Mouse (Mus musculus) forebrain, embryonic 13.5 days (tissue): ENCODE results near the gene Olfr97. TPM values are rescaled to one million over a fixed set of nuclear protein-coding genes. Genes with fewer than 3 reads are reported as not detected.

Experiments used
- ATAC-seq: fragments of 200-750 bp; cut with Nextera tagmentation; 2 replicates; pipeline ENCODE4 v1.8.0; 2017
- H3K27ac ChIP-seq: fragments of 300-500 bp; sonication (generic); 2 replicates; pipeline ENCODE4 v1.5.1; 2015; ENCODE audit warnings: inconsistent platforms, mild to moderate bottlenecking, moderate library complexity
- H3K27me3 ChIP-seq: fragments of 300-500 bp; sonication (generic); 2 replicates; pipeline ENCODE4 v1.6.1; 2015; ENCODE audit warnings: mild to moderate bottlenecking, inconsistent platforms
- H3K36me3 ChIP-seq: fragments of 300-500 bp; sonication (generic); 2 replicates; pipeline ENCODE4 v1.6.1; 2015; ENCODE audit warnings: mild to moderate bottlenecking, inconsistent platforms; ENCODE audit not compliant: poor library complexity, severe bottlenecking
- H3K4me1 ChIP-seq: fragments of 300-500 bp; sonication (generic); 2 replicates; pipeline ENCODE4 v1.6.1; 2015; ENCODE audit warnings: inconsistent platforms
- H3K4me2 ChIP-seq: fragments of 300-500 bp; sonication (generic); 2 replicates; pipeline ENCODE4 v1.6.1; 2015; ENCODE audit warnings: inconsistent platforms, mild to moderate bottlenecking, moderate library complexity
- H3K4me3 ChIP-seq: fragments of 300-500 bp; sonication (generic); 2 replicates; pipeline ENCODE4 v1.5.1; 2015; ENCODE audit warnings: mild to moderate bottlenecking, inconsistent platforms
- H3K9ac ChIP-seq: fragments of 300-500 bp; sonication (generic); 2 replicates; pipeline ENCODE4 v1.6.1; 2015; ENCODE audit warnings: mild to moderate bottlenecking, inconsistent platforms
- H3K9me3 ChIP-seq: fragments of 300-500 bp; sonication (generic); replicated peaks from 2 replicates; pipeline ENCODE4 v1.6.1; 2016; ENCODE audit warnings: inconsistent platforms
- WGBS: fragments of 180-500 bp; shearing (Covaris S2); methylation state at CpG from one replicate; pipeline ENCODE4 v1.1.7; 2015; 5-methylcytosine and 5-hydroxymethylcytosine counted together
- polyA plus RNA-seq: library from polyadenylated mRNA; unstranded; fragments of >200 nt; fragmentation: Nextera tagmentation; extraction: Ambion mirVana; gene quantifications from 2 replicates; pipeline ENCODE4 v1.2.1, GENCODE M21; 2015

Olfr97 gene
- polyA plus RNA-seq, 1 experiment from 2014 or later: not detected

GRCm38 (mm10) chr17:37193032-37193431, 44.1 kb downstream of the Olfr97 start:
- no peak for ATAC-seq

GRCm38 (mm10) chr17:37190711-37191110, 46.4 kb downstream of the Olfr97 start:
- Histone ChIP-seq H3K36me3 (no peaks in the 10 kb centered on the region), H3K4me1 (no peaks in the 10 kb centered on the region), H3K27me3 (peaks cover 9% of the 10 kb centered on the region), H3K4me2 (no peak overlapping the region), H3K9ac (no peak overlapping the region), H3K27ac (no peak overlapping the region), H3K9me3 (no peaks in the 10 kb centered on the region), H3K4me3 (no peak overlapping the region)
- 32% methylated on average over 2 of the region's 2 CpGs for WGBS
- ATAC-seq: no peak

More at GRCm38 (mm10) chr17:37193032-37193431, 44.1 kb downstream of the Olfr97 start:
- Histone ChIP-seq H3K27me3 (peaks cover 30% of the 10 kb centered on the region), H3K9me3 (no peaks in the 10 kb centered on the region), H3K4me1 (peaks cover 9% of the 10 kb centered on the region), H3K36me3 (no peaks in the 10 kb centered on the region), H3K27ac (no peak overlapping the region), H3K4me2 (no peak overlapping the region), H3K4me3 (no peak overlapping the region), H3K9ac (no peak overlapping the region)

DNA sequence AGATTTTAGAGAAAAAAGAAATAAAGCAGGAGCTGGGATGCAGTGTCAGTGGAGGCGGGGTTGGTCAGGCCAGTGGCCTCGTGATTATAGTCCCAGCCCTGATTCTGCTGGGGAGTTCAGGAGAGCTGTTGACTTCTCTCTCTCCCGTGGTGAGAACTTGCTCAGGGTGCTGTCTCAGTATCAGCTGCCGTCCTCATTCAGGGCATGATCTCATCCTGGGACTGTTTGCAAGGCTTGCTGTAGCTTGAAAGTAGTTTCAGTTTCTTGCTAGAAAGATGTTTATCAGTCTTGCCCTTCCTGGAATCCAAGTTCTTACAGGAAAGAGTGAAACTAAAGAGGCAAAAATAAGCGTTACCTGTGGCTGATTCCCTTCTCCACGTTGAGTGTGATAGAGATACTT, 51.7 kb downstream of the Olfr97 start:
- no peak overlapping the region for H3K4me2 ChIP-seq

More for the DNA sequence above, 51.7 kb downstream of the Olfr97 start:
- no peak for ATAC-seq
- Histone ChIP-seq H3K9ac (no peak overlapping the region), H3K4me3 (no peak overlapping the region), H3K27me3 (no peaks in the 10 kb centered on the region), H3K9me3 (no peaks in the 10 kb centered on the region), H3K27ac (no peak overlapping the region), H3K4me1 (no peaks in the 10 kb centered on the region), H3K36me3 (no peaks in the 10 kb centered on the region)
- 59% methylated on average over 6 of the region's 6 CpGs for WGBS

Other genes starting within 250 kb of the Olfr97 start
- gene H2-M5, start 247.8 kb downstream of the Olfr97 start, polyA plus RNA-seq: 1.6 and 1.7 TPM in 2 replicates
- 215 and 228 TPM in 2 replicates for gene Zfp57, start 236.2 kb downstream of the Olfr97 start, polyA plus RNA-seq
- gene Mog, start 213.9 kb downstream of the Olfr97 start, polyA plus RNA-seq: 1.1 and 1.5 TPM in 2 replicates
- 30.1 and 35.2 TPM in 2 replicates for gene Gabbr1, start 191.4 kb downstream of the Olfr97 start, polyA plus RNA-seq
- gene Olfr90, start 148.8 kb downstream of the Olfr97 start, polyA plus RNA-seq: 0.09 and 0.10 TPM in 2 replicates
- gene Olfr91, start 139.1 kb downstream of the Olfr97 start, polyA plus RNA-seq: not detected in 2 replicates
- not detected in 2 replicates for gene Olfr92, start 117.2 kb downstream of the Olfr97 start, polyA plus RNA-seq
- gene Olfr93, start 75.8 kb downstream of the Olfr97 start, polyA plus RNA-seq: not detected in 2 replicates
- gene Ubd, start 43.4 kb downstream of the Olfr97 start, polyA plus RNA-seq: not detected in 2 replicates
- gene Olfr94, start 36.3 kb downstream of the Olfr97 start, polyA plus RNA-seq: not detected in 2 replicates
- not detected in 2 replicates for gene Olfr95, start 24.2 kb downstream of the Olfr97 start, polyA plus RNA-seq
- not detected in 2 replicates for gene Olfr96, start 17.2 kb downstream of the Olfr97 start, polyA plus RNA-seq
- gene Olfr98, start 26.4 kb upstream of the Olfr97 start, polyA plus RNA-seq: not detected in 2 replicates
- 0.61 and 1.6 TPM in 2 replicates for gene H2-M3, start 32.9 kb upstream of the Olfr97 start, polyA plus RNA-seq
- not detected in 2 replicates for gene Olfr99, start 46.1 kb upstream of the Olfr97 start, polyA plus RNA-seq
- gene Olfr101, start 67.0 kb upstream of the Olfr97 start, polyA plus RNA-seq: not detected in 2 replicates
- not detected in 2 replicates for gene Olfr102, start 79.7 kb upstream of the Olfr97 start, polyA plus RNA-seq
- gene Olfr103, start 102.4 kb upstream of the Olfr97 start, polyA plus RNA-seq: not detected in 2 replicates
- not detected in 2 replicates for gene Olfr104-ps, start 122.3 kb upstream of the Olfr97 start, polyA plus RNA-seq
- not detected in 2 replicates for gene Olfr105-ps, start 141.7 kb upstream of the Olfr97 start, polyA plus RNA-seq
- gene Olfr106-ps, start 153.1 kb upstream of the Olfr97 start, polyA plus RNA-seq: not detected in 2 replicates
- gene Olfr107, start 161.9 kb upstream of the Olfr97 start, polyA plus RNA-seq: not detected in 2 replicates
- gene Olfr108, start 208.2 kb upstream of the Olfr97 start, polyA plus RNA-seq: not detected in 2 replicates
- gene Olfr109, start 221.6 kb upstream of the Olfr97 start, polyA plus RNA-seq: not detected in 2 replicates
- gene H2-M2, start 246.2 kb upstream of the Olfr97 start, polyA plus RNA-seq: not detected in 2 replicates